Comparison of ENCODE assay signal across 38 mouse cellular contexts in the genomic region with DNA sequence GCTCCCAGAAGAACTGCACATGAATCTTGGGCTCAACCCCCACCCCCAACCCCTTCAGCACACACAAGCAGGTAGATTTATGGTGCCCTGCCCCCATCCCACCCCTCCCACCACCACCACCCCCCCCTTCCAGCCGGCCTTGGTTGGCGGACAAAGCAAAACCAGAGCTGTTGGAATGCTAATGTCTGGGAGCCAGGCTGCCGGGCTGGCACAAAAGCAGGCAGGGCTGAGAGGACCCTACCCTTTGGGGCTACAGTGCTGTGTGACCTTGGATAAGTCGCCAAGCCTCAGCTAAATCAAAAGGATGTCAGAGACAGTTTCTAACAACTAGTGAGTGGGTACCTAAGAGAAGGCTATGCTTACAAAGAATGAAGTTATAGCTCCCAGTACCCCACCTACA. TPM values are rescaled to one million over a fixed set of nuclear protein-coding genes. Genes with fewer than 3 reads are reported as not detected.
"Had no signal": no experiment of that assay in that cellular context is flagged by ENCODE, and none has a peak within 500 bp of the region (broad histone marks: within the 10 kb centered on the region; RNA-seq: fewer than 3 reads in every experiment).

No protein-coding gene starts in this region.

- DNase-seq: gastrocnemius, postnatal 14 days; gastrocnemius, postnatal 36 days; heart, adult 11 months; heart, adult 2 months; heart, postnatal 10 days; heart, postnatal 4 days; kidney, adult 18-20 months; kidney, adult 8-10 months; kidney, postnatal 10 days; kidney, postnatal 25 days; kidney, postnatal 4 days; liver had no signal

- H3K4me2 ChIP-seq: heart, embryonic 12.5 days; hindbrain, embryonic 12.5 days; hindbrain, embryonic 14.5 days; intestine, embryonic 15.5 days; limb, embryonic 12.5 days; liver, embryonic 11.5 days had no signal

- H3K9ac ChIP-seq: heart, embryonic 12.5 days; hindbrain, embryonic 12.5 days; hindbrain, embryonic 14.5 days; intestine, embryonic 15.5 days; limb, embryonic 12.5 days had no signal

- H3K4me3 ChIP-seq: heart, adult 2 months; heart, embryonic 10.5 days; heart, embryonic 12.5 days; hindbrain, embryonic 12.5 days; intestine, embryonic 15.5 days; layer of hippocampus, adult 2 months; left cerebral cortex, adult 2 months; limb, embryonic 10.5 days; limb, embryonic 12.5 days had no signal

- H3K9me3 ChIP-seq: heart, embryonic 10.5 days; heart, embryonic 12.5 days; hindbrain, embryonic 12.5 days; intestine, embryonic 15.5 days; limb, embryonic 10.5 days; limb, embryonic 12.5 days had no signal

- H3K36me3 ChIP-seq: heart, embryonic 10.5 days; heart, embryonic 12.5 days; hindbrain, embryonic 12.5 days; intestine, embryonic 15.5 days; limb, embryonic 10.5 days; limb, embryonic 12.5 days had no signal

- H3K27ac ChIP-seq: heart, adult 2 months; heart, embryonic 10.5 days; hindbrain, embryonic 12.5 days; hindbrain, embryonic 14.5 days; intestine, embryonic 15.5 days; layer of hippocampus, adult 2 months; left cerebral cortex, adult 2 months; limb, embryonic 10.5 days; limb, embryonic 12.5 days had no signal

- ATAC-seq: hindbrain, embryonic 16.5 days; inflammation-experienced regulatory T-cells, adult 6 months; intestine, embryonic 15.5 days; intestine, postnatal 0 days had no signal

RNA-seq across cellular contexts. Expression of a gene that starts 4.3 kb away (rescaled TPM):
- total RNA-seq: gastrocnemius, adult 18-20 months; gastrocnemius, adult 8-10 months; gastrocnemius, postnatal 14 days; gastrocnemius, postnatal 36 days; heart, adult 2 months; heart, postnatal 10 days; heart, postnatal 25 days; heart, postnatal 4 days; layer of hippocampus, adult 2 months; layer of hippocampus, postnatal 10 days; layer of hippocampus, postnatal 25 days; left cerebral cortex, adult 2 months; left cerebral cortex, postnatal 14 days; left cerebral cortex, postnatal 36 days had no signal
- polyA plus RNA-seq: gonadal fat pad, adult 2 months; heart, adult 2 months; heart, embryonic 10.5 days; heart, embryonic 12.5 days; heart, embryonic 14.5 days; heart, embryonic 16.5 days; hindbrain, embryonic 14.5 days; hindbrain, embryonic 16.5 days; inflammation-experienced regulatory T-cells, adult 6 months; kidney, embryonic 14.5 days; kidney, embryonic 16.5 days; limb, embryonic 10.5 days; limb, embryonic 12.5 days; limb, embryonic 14.5 days; liver, embryonic 11.5 days had no signal
